Mouse (Mus musculus) liver, adult 2 months (tissue): ENCODE results near the gene Cxcl12. TPM values are rescaled to one million over a fixed set of nuclear protein-coding genes. Genes with fewer than 3 reads are reported as not detected.

Source experiments
- DNase-seq: peaks from one replicate; pipeline ENCODE4 v3.0.0-alpha.2; 2011; ENCODE audit warnings: low read depth, low spot score; ENCODE audit errors: extremely low read depth
- H3K27ac ChIP-seq: fragments of 200-500 bp; replicated peaks from 2 replicates; pipeline ENCODE4 v1.5.1; 2012; ENCODE audit warnings: low read depth, mild to moderate bottlenecking, control low read depth, inconsistent platforms, low read length; ENCODE audit not compliant: insufficient read depth
- H3K27me3 ChIP-seq: fragments of 200-500 bp; 2 replicates; pipeline ENCODE4 v1.6.1; 2012; ENCODE audit warnings: mild to moderate bottlenecking, moderate library complexity, low read length, inconsistent platforms; ENCODE audit not compliant: control insufficient read depth, insufficient read depth
- H3K36me3 ChIP-seq: fragments of 200-500 bp; 2 replicates; pipeline ENCODE4 v1.6.1; 2012; ENCODE audit warnings: low read length, inconsistent platforms; ENCODE audit not compliant: control insufficient read depth, insufficient read depth
- H3K4me1 ChIP-seq: fragments of 200-500 bp; 2 replicates; pipeline ENCODE4 v1.6.1; 2011; ENCODE audit warnings: low read length; ENCODE audit not compliant: control insufficient read depth, insufficient read depth
- H3K4me3 ChIP-seq: fragments of 200-500 bp; 2 replicates; pipeline ENCODE4 v1.5.1; 2011; ENCODE audit warnings: low read depth, mild to moderate bottlenecking, control low read depth, low read length, moderate library complexity; ENCODE audit not compliant: insufficient read depth
- H3K79me2 ChIP-seq: fragments of 200-500 bp; 2 replicates; pipeline ENCODE4 v1.6.1; 2012; ENCODE audit warnings: inconsistent platforms, mild to moderate bottlenecking, low read length, moderate library complexity; ENCODE audit not compliant: control insufficient read depth, insufficient read depth
- H3K9ac ChIP-seq: fragments of 200-500 bp; 2 replicates; pipeline ENCODE4 v1.6.1; 2012; ENCODE audit warnings: low read depth, mild to moderate bottlenecking, control low read depth, inconsistent platforms, low read length
- CTCF ChIP-seq: fragments of 200-500 bp; IDR thresholded peaks from 2 replicates; pipeline ENCODE4 v1.5.1; 2011; ENCODE audit warnings: low read depth, low read length, control low read depth
- POLR2A ChIP-seq: fragments of 200-500 bp; IDR thresholded peaks from 2 replicates; pipeline ENCODE4 v1.6.1; 2011; ENCODE audit warnings: low read length, control low read depth; ENCODE audit not compliant: insufficient read depth; ENCODE audit errors: extremely low read depth
- WGBS: fragments of 180-500 bp; shearing (Covaris S2); methylation state at CpG from one replicate; pipeline ENCODE4 v1.1.7; 2018; 5-methylcytosine and 5-hydroxymethylcytosine counted together
- polyA plus RNA-seq: library from polyadenylated mRNA; depleted of rRNA; stranded (reverse); fragments of >200 nt; gene quantifications from 2 replicates; pipeline ENCODE4 v1.2.3, GENCODE M21; 2012
- total RNA-seq: library from RNA; depleted of rRNA; stranded (reverse); fragments of >200 nt; gene quantifications from 2 replicates; pipeline ENCODE4 v1.2.3, GENCODE M21; 2014

Gene Cxcl12
- total and polyA plus RNA-seq, 2 experiments: 119 to 300 TPM

DNA sequence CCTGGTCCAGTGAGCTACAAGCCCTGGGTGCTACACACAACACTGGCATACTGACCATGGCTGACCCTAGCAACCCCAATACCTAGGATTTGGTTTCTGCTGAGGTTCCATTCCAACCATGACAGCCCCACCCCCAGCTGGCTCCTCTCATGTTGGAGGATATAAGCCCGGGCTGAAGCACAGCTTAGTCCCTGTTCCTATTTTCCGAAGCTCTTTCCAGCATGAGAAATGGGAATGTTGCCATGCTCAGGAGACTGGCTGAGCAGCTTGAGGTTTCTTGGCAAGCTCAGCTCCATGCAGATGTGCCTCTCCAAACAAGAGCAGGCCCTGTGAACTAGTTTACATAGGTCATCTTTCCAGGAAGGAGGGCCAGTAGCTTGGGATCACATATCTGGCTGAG is 30.6 kb upstream of the Cxcl12 start:
- no peaks in the 10 kb centered on the region for H3K27me3 ChIP-seq
- peak; percentile 18 for DNase-seq
- WGBS: 86% methylated on average over 2 of the region's 2 CpGs
- H3K36me3 ChIP-seq: no peaks in the 10 kb centered on the region
- TF ChIP-seq CTCF: no peak
- no peak for TF ChIP-seq POLR2A
- H3K9ac ChIP-seq: no peak overlapping the region
- no peak overlapping the region for H3K4me3 ChIP-seq
- H3K27ac ChIP-seq: no peak overlapping the region
- no peaks in the 10 kb centered on the region for H3K4me1 ChIP-seq
- no peaks in the 10 kb centered on the region for H3K79me2 ChIP-seq

DNA sequence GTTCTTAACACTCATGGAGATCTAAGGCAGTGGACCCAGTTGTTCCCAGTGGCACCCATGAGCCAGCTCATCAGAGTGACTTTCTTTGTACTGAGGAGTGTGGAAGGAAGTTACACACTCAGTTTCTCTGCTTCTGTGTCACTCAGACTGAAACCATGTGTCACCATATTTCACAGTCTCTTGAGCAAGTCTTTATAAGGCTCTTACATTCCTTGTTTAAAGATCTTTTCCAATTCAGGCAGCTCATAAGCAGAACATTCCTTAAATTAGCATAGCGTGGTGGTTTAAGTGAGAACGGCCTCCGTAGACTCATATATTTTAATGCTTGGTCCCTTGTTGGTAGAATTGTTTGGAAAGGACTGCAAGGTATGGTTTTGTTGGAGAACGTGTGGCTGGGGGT is 27.4 kb upstream of the Cxcl12 start:
- DNase-seq: no peak
- Histone ChIP-seq H3K4me1 (peaks cover 2% of the 10 kb centered on the region; the same call in 1 of the 2 replicates), H3K36me3 (no peaks in the 10 kb centered on the region), H3K27me3 (no peaks in the 10 kb centered on the region), H3K27ac (no peak overlapping the region), H3K4me3 (no peak overlapping the region), H3K79me2 (no peaks in the 10 kb centered on the region), H3K9ac (no peak overlapping the region)
- 91% methylated on average over 4 of the region's 4 CpGs for WGBS
- TF ChIP-seq CTCF (no peak), POLR2A (no peak)

- Histone ChIP-seq H3K4me3 (no peak overlapping the region), H3K27me3 (no peaks in the 10 kb centered on the region), H3K36me3 (no peaks in the 10 kb centered on the region), H3K27ac (no peak overlapping the region), H3K9ac (no peak overlapping the region), H3K79me2 (no peaks in the 10 kb centered on the region), H3K4me1 (peaks cover 4% of the 10 kb centered on the region; the same call in 1 of the 2 replicates)
- no peak for DNase-seq
- WGBS: 76% methylated on average over 10 of the region's 10 CpGs
- no peak for TF ChIP-seq POLR2A
- no peak for TF ChIP-seq CTCF
These were observed 21.4 kb upstream of the Cxcl12 start for GRCm38 (mm10) chr6:117146951-117147350.

DNA sequence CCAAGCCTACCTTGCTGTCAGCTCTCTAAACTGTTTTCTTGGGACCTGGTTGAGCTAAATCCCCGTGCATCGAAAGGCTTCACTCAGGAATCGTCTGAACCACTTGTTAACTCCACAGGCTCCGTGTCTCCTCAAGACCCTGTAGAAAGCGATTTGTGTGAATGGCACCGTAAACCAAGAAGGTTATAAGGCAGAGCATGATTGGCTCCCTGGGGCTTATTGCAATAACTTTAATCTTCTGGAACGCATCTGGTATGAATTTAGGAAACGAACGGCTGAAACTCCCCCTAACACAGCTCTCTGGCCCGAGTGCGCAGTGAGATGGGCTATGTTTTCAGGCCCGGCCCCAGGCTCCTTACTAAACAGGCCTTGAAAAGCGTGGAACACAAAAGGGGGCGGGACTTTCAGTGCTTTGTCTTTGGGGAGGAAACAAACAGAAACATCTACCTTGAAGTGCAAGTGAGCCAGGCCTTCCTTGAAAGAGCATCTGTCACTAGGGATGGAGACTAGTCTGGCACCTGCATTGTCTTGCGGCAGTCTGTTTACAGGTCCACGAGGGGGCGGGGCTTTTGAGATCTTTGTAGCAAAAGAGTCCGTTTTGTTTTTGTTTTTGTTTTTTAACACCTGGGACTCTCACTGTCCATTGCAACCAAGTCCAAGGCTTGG is 16.7 kb upstream of the Cxcl12 start:
- no peak overlapping the region for H3K4me3 ChIP-seq
- DNase-seq: no peak
- no peak overlapping the region for H3K27ac ChIP-seq
- H3K4me1 ChIP-seq: no peaks in the 10 kb centered on the region
- H3K36me3 ChIP-seq: no peaks in the 10 kb centered on the region
- no peak overlapping the region for H3K9ac ChIP-seq
- WGBS: 38% methylated on average over 18 of the region's 18 CpGs
- TF ChIP-seq CTCF: no peak
- no peak for TF ChIP-seq POLR2A
- no peaks in the 10 kb centered on the region for H3K27me3 ChIP-seq
- H3K79me2 ChIP-seq: no peaks in the 10 kb centered on the region

DNA sequence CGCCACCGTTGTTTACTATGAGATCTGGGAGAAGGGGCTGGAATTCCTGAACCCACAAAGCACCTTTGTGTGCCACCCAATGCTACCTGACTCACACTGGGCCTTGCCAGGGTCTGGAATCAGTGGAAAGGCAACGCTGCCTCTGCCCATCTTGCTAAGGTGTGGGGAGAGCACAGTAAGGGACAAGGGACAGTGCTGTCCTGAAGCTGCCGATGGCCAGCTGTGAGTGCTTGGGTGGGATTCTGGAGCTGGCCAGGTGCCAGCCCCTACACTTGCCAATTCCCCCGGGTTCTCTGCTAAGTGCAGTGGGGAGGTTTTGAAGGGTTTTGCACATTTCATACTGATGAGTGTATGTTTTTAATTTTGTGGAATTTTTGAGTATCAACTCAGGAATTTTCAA is 15.3 kb upstream of the Cxcl12 start:
- DNase-seq: no peak

GRCm38 (mm10) chr6:117156846-117157245 is 11.5 kb upstream of the Cxcl12 start:
- Histone ChIP-seq H3K36me3 (no peaks in the 10 kb centered on the region), H3K27me3 (no peaks in the 10 kb centered on the region), H3K27ac (no peak overlapping the region), H3K79me2 (no peaks in the 10 kb centered on the region), H3K4me1 (no peaks in the 10 kb centered on the region), H3K9ac (no peak overlapping the region), H3K4me3 (no peak overlapping the region)
- no peak for TF ChIP-seq POLR2A
- TF ChIP-seq CTCF: no peak
- DNase-seq: no peak
- WGBS: 74% methylated on average over 4 of the region's 4 CpGs

More for the DNA sequence above, 15.3 kb upstream of the Cxcl12 start:
- WGBS: 80% methylated on average over 5 of the region's 5 CpGs
- TF ChIP-seq POLR2A (no peak), CTCF (no peak)
- no peaks in the 10 kb centered on the region for H3K4me1 ChIP-seq
- no peaks in the 10 kb centered on the region for H3K79me2 ChIP-seq
- no peak overlapping the region for H3K27ac ChIP-seq
- H3K9ac ChIP-seq: no peak overlapping the region
- no peaks in the 10 kb centered on the region for H3K27me3 ChIP-seq
- no peaks in the 10 kb centered on the region for H3K36me3 ChIP-seq
- H3K4me3 ChIP-seq: no peak overlapping the region
